Mouse (Mus musculus) thymus, adult 2 months (tissue): ENCODE data around the gene Rab8a. TPM values are rescaled to one million over a fixed set of nuclear protein-coding genes. Genes with fewer than 3 reads are reported as not detected.

Experiments used
- DNase-seq: peaks from one replicate; pipeline ENCODE4 v3.0.0; 2021
- H3K27ac ChIP-seq: fragments of 200-500 bp; 2 replicates; pipeline ENCODE4 v1.5.1; 2012; ENCODE audit warnings: low read length, control low read depth; ENCODE audit not compliant: control insufficient read depth, insufficient read depth
- H3K27me3 ChIP-seq: fragments of 200-500 bp; 2 replicates; pipeline ENCODE4 v1.6.1; 2012; ENCODE audit warnings: mild to moderate bottlenecking, low read length, moderate library complexity, mixed read lengths; ENCODE audit not compliant: control insufficient read depth, insufficient read depth
- H3K36me3 ChIP-seq: fragments of 200-500 bp; 2 replicates; pipeline ENCODE4 v1.6.1; 2012; ENCODE audit warnings: mild to moderate bottlenecking, low read length, moderate library complexity; ENCODE audit not compliant: control insufficient read depth, insufficient read depth
- H3K4me1 ChIP-seq: fragments of 200-500 bp; replicated peaks from 2 replicates; pipeline ENCODE4 v1.6.1; 2012; ENCODE audit warnings: low read length; ENCODE audit not compliant: control insufficient read depth, insufficient read depth
- H3K4me3 ChIP-seq: fragments of 200-500 bp; 2 replicates; pipeline ENCODE4 v1.5.1; 2012; ENCODE audit warnings: mild to moderate bottlenecking, low read length, control low read depth, moderate library complexity; ENCODE audit not compliant: control insufficient read depth, insufficient read depth
- CTCF ChIP-seq: fragments of 200-500 bp; IDR thresholded peaks from 2 replicates; pipeline ENCODE4 v1.5.1; 2012; ENCODE audit warnings: mild to moderate bottlenecking, control low read depth, low read length, moderate library complexity, borderline replicate concordance; ENCODE audit not compliant: control insufficient read depth, poor library complexity, insufficient read depth; ENCODE audit errors: extremely low read depth
- POLR2A ChIP-seq: fragments of 200-500 bp; IDR thresholded peaks from 2 replicates; pipeline ENCODE4 v1.6.1; 2012; ENCODE audit warnings: mild to moderate bottlenecking, low read length, control low read depth, moderate library complexity; ENCODE audit not compliant: control insufficient read depth, poor library complexity, insufficient read depth; ENCODE audit errors: extremely low read depth
- WGBS: fragments of 180-500 bp; shearing (Covaris S2); methylation state at CpG from one replicate; pipeline ENCODE4 v1.1.7; 2018; 5-methylcytosine and 5-hydroxymethylcytosine counted together
- polyA plus RNA-seq: library from polyadenylated mRNA; depleted of rRNA; stranded (reverse); fragments of >200 nt; gene quantifications from 2 replicates; pipeline ENCODE4 v1.2.3, GENCODE M21; 2012

Rab8a gene
- polyA plus RNA-seq, 1 experiment, result 95.8 TPM

GRCm38 (mm10) chr8:72197997-72198396, 37.0 kb downstream of the Rab8a start:
- no peaks in the 10 kb centered on the region for H3K27me3 ChIP-seq
- DNase-seq, result no peak
- peaks cover 6% of the 10 kb centered on the region; the same call in 1 of the 2 replicates for H3K36me3 ChIP-seq
- TF ChIP-seq POLR2A (no peak), CTCF (no peak)
- 91% methylated on average over 8 of the region's 8 CpGs for WGBS
- no peak overlapping the region for H3K27ac ChIP-seq
- no peak overlapping the region for H3K4me3 ChIP-seq
- H3K4me1 ChIP-seq, result no peaks in the 10 kb centered on the region

GRCm38 (mm10) chr8:72208582-72208981, 47.6 kb downstream of the Rab8a start:
- no peak for DNase-seq
- H3K4me1 ChIP-seq, result no peaks in the 10 kb centered on the region; the same call in 1 of the 2 replicates
- WGBS, result 97% methylated on average over 1 of the region's 1 CpGs
- no peaks in the 10 kb centered on the region for H3K36me3 ChIP-seq
- no peak overlapping the region for H3K4me3 ChIP-seq
- H3K27ac ChIP-seq, result no peak overlapping the region
- H3K27me3 ChIP-seq, result no peaks in the 10 kb centered on the region
- TF ChIP-seq POLR2A (no peak), CTCF (no peak)

GRCm38 (mm10) chr8:72210222-72210621, 49.2 kb downstream of the Rab8a start:
- DNase-seq, result no peak
- no peaks in the 10 kb centered on the region for H3K36me3 ChIP-seq
- peaks cover 2% of the 10 kb centered on the region; the same call in 1 of the 2 replicates for H3K4me1 ChIP-seq
- no peak overlapping the region for H3K4me3 ChIP-seq
- no peaks in the 10 kb centered on the region for H3K27me3 ChIP-seq
- no peak overlapping the region for H3K27ac ChIP-seq
- WGBS, result 88% methylated on average over 4 of the region's 4 CpGs
- TF ChIP-seq POLR2A, result no peak
- no peak for TF ChIP-seq CTCF

- no peak overlapping the region for H3K27ac ChIP-seq
- 72% methylated on average over 2 of the region's 2 CpGs for WGBS
- no peaks in the 10 kb centered on the region for H3K36me3 ChIP-seq
- peaks cover 4% of the 10 kb centered on the region; the same call in 1 of the 2 replicates for H3K4me1 ChIP-seq
- DNase-seq, result no peak
- TF ChIP-seq CTCF (no peak), POLR2A (no peak)
- no peak overlapping the region for H3K4me3 ChIP-seq
- H3K27me3 ChIP-seq, result no peaks in the 10 kb centered on the region
These were observed 49.7 kb downstream of the Rab8a start for GRCm38 (mm10) chr8:72210710-72211109.

GRCm38 (mm10) chr8:72211846-72212245, 50.8 kb downstream of the Rab8a start:
- TF ChIP-seq CTCF (no peak), POLR2A (no peak)
- DNase-seq, result no peak
- no peaks in the 10 kb centered on the region for H3K27me3 ChIP-seq
- H3K4me3 ChIP-seq, result no peak overlapping the region
- H3K36me3 ChIP-seq, result no peaks in the 10 kb centered on the region
- H3K27ac ChIP-seq, result no peak overlapping the region
- 70% methylated on average over 1 of the region's 1 CpGs for WGBS
- H3K4me1 ChIP-seq, result peaks cover 10% of the 10 kb centered on the region

GRCm38 (mm10) chr8:72212751-72213150, 51.8 kb downstream of the Rab8a start, which contains the start of gene Cib3:
Cib3 (minus strand) TSS chr8:72212837.
- H3K4me1 ChIP-seq, result peaks cover 10% of the 10 kb centered on the region
- TF ChIP-seq POLR2A, result no peak
- TF ChIP-seq CTCF, result no peak
- H3K27me3 ChIP-seq, result no peaks in the 10 kb centered on the region
- no peaks in the 10 kb centered on the region for H3K36me3 ChIP-seq
- WGBS, result 87% methylated on average over 4 of the region's 4 CpGs
- H3K27ac ChIP-seq, result no peak within 1 kb of the TSS
- H3K4me3 ChIP-seq, result no peak within 1 kb of the TSS
- no peak for DNase-seq

- no peak within 1 kb of the TSS for H3K4me3 ChIP-seq
- WGBS, result 84% methylated on average over 4 of the region's 4 CpGs
- DNase-seq, result no peak
- H3K27me3 ChIP-seq, result no peaks in the 10 kb centered on the region
- no peak within 1 kb of the TSS for H3K27ac ChIP-seq
- peaks cover 10% of the 10 kb centered on the region for H3K4me1 ChIP-seq
- TF ChIP-seq POLR2A, result no peak
- no peak for TF ChIP-seq CTCF
- no peaks in the 10 kb centered on the region for H3K36me3 ChIP-seq
These were observed 52.5 kb downstream of the Rab8a start, which contains the start of gene Gm11034 for GRCm38 (mm10) chr8:72213536-72213935. Gm11034 (minus strand) TSS chr8:72213636.
